Mouse (Mus musculus) small intestine, adult 2 months (tissue): ENCODE measurements around the gene Dhrs3.

Source experiments
- CTCF ChIP-seq: fragments of 200-500 bp; IDR thresholded peaks from 2 replicates; pipeline ENCODE4 v1.5.1; 2012; ENCODE audit warnings: low read depth, mild to moderate bottlenecking, control low read depth, inconsistent platforms, low read length, moderate library complexity, mixed read lengths; ENCODE audit not compliant: insufficient replicate concordance, insufficient read length; ENCODE audit errors: extremely low read depth
- POLR2A ChIP-seq: fragments of 200-500 bp; IDR thresholded peaks from 2 replicates; pipeline ENCODE4 v1.6.1; 2012; ENCODE audit warnings: low read depth, mild to moderate bottlenecking, control low read depth, inconsistent platforms, low read length, moderate library complexity

DNA sequence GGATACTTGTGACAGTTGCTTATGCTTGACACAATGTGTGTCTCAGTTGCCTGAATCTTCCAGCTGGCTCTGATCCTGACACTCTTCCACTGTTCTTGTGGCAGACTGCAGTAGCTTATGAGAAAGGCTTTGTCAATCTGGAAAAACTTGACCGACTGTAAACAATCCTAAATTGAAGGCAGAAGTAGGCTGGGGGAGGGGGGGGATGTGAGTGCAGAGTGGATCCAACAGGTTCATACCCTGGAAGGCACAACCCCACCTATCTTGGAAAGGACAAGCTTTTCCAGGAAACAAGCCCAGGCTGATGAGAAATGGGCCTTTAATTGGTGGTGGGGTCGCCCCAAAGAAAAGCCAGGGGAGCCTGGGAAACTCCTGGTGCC is 2.6 kb downstream of the Dhrs3 start:
- TF ChIP-seq CTCF (no peak), POLR2A (no peak)
